Mouse (Mus musculus) layer of hippocampus, postnatal 10 days (tissue): ENCODE data around the gene Apaf1. TPM values are rescaled to one million over a fixed set of nuclear protein-coding genes. Genes with fewer than 3 reads are reported as not detected.

Experiments used
- DNase-seq, 2 experiments: peaks; one replicate each; pipeline ENCODE4 v3.0.0; 2021; ENCODE audit warnings: low spot score in 2 of 2
- total RNA-seq, 2 experiments: library from RNA; stranded (reverse); gene quantifications; 2 replicates each; pipeline ENCODE4 v1.2.3; 2021

The Apaf1 gene
- total RNA-seq, 2 experiments from 2014 or later, result 16.9 to 20.4 TPM

GRCm38 (mm10) chr10:90983046-90983445 is 99.5 kb downstream of the Apaf1 start:
- no peak for DNase-seq

GRCm38 (mm10) chr10:90981811-90982210 is 100.8 kb downstream of the Apaf1 start:
- no peak for DNase-seq

- no peak for DNase-seq
Measured at GRCm38 (mm10) chr10:90974491-90974890, 108.1 kb downstream of the Apaf1 start.

- DNase-seq, result no peak
Measured at GRCm38 (mm10) chr10:90974084-90974483, 108.5 kb downstream of the Apaf1 start.

GRCm38 (mm10) chr10:90970560-90970959 is 112.0 kb downstream of the Apaf1 start:
- no peak for DNase-seq

GRCm38 (mm10) chr10:90969355-90970174 is 113.0 kb downstream of the Apaf1 start:
- DNase-seq, result peak; percentile 39 to 52

- no peak for DNase-seq
Measured at GRCm38 (mm10) chr10:90968247-90968646, 114.3 kb downstream of the Apaf1 start.

- peak; percentile 66 to 72 for DNase-seq
Measured at GRCm38 (mm10) chr10:90966821-90967220, 115.7 kb downstream of the Apaf1 start.

GRCm38 (mm10) chr10:90965671-90966315 is 116.8 kb downstream of the Apaf1 start:
- DNase-seq, result no peak

GRCm38 (mm10) chr10:90964511-90964910 is 118.1 kb downstream of the Apaf1 start:
- DNase-seq, result no peak

GRCm38 (mm10) chr10:90960374-90960773 is 122.2 kb downstream of the Apaf1 start:
- no peak for DNase-seq

GRCm38 (mm10) chr10:90953821-90954220 is 128.7 kb downstream of the Apaf1 start:
- DNase-seq, result no peak

GRCm38 (mm10) chr10:90953103-90953709 is 129.4 kb downstream of the Apaf1 start:
- DNase-seq, result no peak

GRCm38 (mm10) chr10:90947608-90948373 is 134.8 kb downstream of the Apaf1 start:
- DNase-seq, result no peak

GRCm38 (mm10) chr10:90947043-90947442 is 135.5 kb downstream of the Apaf1 start:
- DNase-seq, result no peak

- DNase-seq, result no peak
Measured at GRCm38 (mm10) chr10:90942001-90942700, 140.4 kb downstream of the Apaf1 start.

GRCm38 (mm10) chr10:90940521-90941520 is 141.7 kb downstream of the Apaf1 start:
- no peak for DNase-seq
